Mouse (Mus musculus): Measurements from ENCODE around the gene Srrd.

The Srrd gene

GRCm38 (mm10) chr5:112287652-112288051 is 55.2 kb downstream of the Srrd start:
- no peak for DNase-seq

Data from lung, postnatal 10 days (tissue).